Mouse (Mus musculus): ENCODE measurements at regions not wholly inside any gene's neighbourhood (a gene's known extent, or its start where the extent isn't known, plus 50 kb on each side); places are given as distances from the start of the nearest gene placed in this dataset.

- no peak for DNase-seq (ENCODE audit: low spot score)
These were observed 111.7 kb upstream of the Vangl1 start for GRCm38 (mm10) chr3:102316151-102316550.

GRCm38 (mm10) chr3:102311482-102312225 lies 107.2 kb upstream of the Vangl1 start:
- no peak for DNase-seq (ENCODE audit: low spot score)

- DNase-seq (ENCODE audit: low spot score): no peak
These were observed 105.8 kb upstream of the Vangl1 start for GRCm38 (mm10) chr3:102310243-102310642.

GRCm38 (mm10) chr3:102309756-102310155 lies 105.3 kb upstream of the Vangl1 start:
- DNase-seq (ENCODE audit: low spot score): peak; percentile 63

GRCm38 (mm10) chr3:102307656-102308055 lies 103.2 kb upstream of the Vangl1 start:
- DNase-seq (ENCODE audit: low spot score): no peak

GRCm38 (mm10) chr3:102292385-102292784 lies 87.9 kb upstream of the Vangl1 start:
- DNase-seq (ENCODE audit: low spot score): no peak

- DNase-seq (ENCODE audit: low spot score): no peak
These were observed 77.5 kb upstream of the Vangl1 start for GRCm38 (mm10) chr3:102281983-102282382.

- DNase-seq (ENCODE audit: low spot score): no peak
These were observed 72.3 kb upstream of the Vangl1 start for GRCm38 (mm10) chr3:102276758-102277157.

GRCm38 (mm10) chr3:102276283-102276682 lies 71.8 kb upstream of the Vangl1 start:
- no peak for DNase-seq (ENCODE audit: low spot score)

- no peak for DNase-seq (ENCODE audit: low spot score)
These were observed 70.9 kb upstream of the Vangl1 start for GRCm38 (mm10) chr3:102275256-102276022.

GRCm38 (mm10) chr3:102270779-102271178 lies 66.3 kb upstream of the Vangl1 start:
- no peak for DNase-seq (ENCODE audit: low spot score)

GRCm38 (mm10) chr3:102270257-102270656 lies 65.8 kb upstream of the Vangl1 start:
- DNase-seq (ENCODE audit: low spot score): no peak

GRCm38 (mm10) chr3:102266136-102266535 lies 61.6 kb upstream of the Vangl1 start:
- DNase-seq (ENCODE audit: low spot score): no peak

- no peak for DNase-seq (ENCODE audit: low spot score)
These were observed 60.7 kb upstream of the Vangl1 start for GRCm38 (mm10) chr3:102265146-102265545.

- no peak for DNase-seq (ENCODE audit: low spot score)
These were observed 58.8 kb upstream of the Vangl1 start for GRCm38 (mm10) chr3:102263326-102263725.

GRCm38 (mm10) chr3:102262665-102263064 lies 58.2 kb upstream of the Vangl1 start:
- DNase-seq (ENCODE audit: low spot score): no peak

- no peak for DNase-seq (ENCODE audit: low spot score)
These were observed 57.0 kb upstream of the Vangl1 start for GRCm38 (mm10) chr3:102261517-102261916.
